Mouse (Mus musculus) liver (tissue): Measurements from ENCODE around the gene Abca4.
A peak's percentile ranks its signal among the peaks of the same experiment; 100 is the strongest.

Experiments used
- DNase-seq: peaks from one replicate; pipeline ENCODE4 v3.0.0-alpha.2; 2020; ENCODE audit warnings: mixed read lengths

Gene Abca4

DNA sequence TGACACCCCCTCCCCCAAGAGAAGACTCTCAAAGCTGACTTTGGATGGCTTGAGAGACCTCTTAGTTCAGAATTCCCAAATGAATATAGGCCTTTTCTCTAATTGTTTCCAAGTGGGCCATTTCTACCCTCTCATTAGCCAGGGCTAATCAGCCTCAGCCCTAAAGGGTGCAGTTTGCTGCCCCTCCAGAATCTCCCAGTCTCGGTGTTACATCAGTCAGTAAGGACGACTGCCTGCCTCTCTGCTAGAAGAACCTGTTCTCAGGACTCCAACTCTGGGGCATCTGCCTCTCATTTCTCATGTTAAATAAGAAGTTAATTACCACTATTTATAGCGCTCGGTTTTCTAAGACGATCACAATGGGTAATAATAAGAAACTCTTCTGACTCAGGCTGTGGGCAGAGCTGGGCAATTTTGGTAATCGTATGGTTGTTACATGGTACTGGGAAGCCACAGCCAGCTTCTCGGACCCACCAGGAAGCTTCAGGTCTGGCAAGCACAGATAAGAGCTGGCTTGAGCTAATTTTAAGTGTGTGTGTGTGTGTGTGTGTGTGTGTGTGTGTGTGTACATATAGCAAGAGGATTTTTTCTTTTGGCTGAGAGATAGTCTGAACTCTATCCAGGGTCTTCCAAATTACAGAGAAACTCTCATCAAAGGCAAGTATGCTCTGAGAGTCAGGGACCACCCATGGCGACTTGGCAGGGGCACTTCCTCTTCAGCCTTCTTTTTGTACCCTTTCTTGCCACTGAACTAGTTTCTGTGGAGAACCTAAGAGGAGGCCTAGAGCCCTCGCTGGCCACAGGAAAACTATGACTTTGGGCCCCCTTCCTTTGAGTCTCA, 67.1 kb downstream of the Abca4 start:
- peak; percentile 81 for DNase-seq

- no peak for DNase-seq
Observed at GRCm38 (mm10) chr3:122118651-122119214, 74.5 kb downstream of the Abca4 start.

GRCm38 (mm10) chr3:122119733-122120132, 75.5 kb downstream of the Abca4 start:
- no peak for DNase-seq

- DNase-seq, result no peak
Observed at GRCm38 (mm10) chr3:122120217-122120616, 76.0 kb downstream of the Abca4 start.

DNA sequence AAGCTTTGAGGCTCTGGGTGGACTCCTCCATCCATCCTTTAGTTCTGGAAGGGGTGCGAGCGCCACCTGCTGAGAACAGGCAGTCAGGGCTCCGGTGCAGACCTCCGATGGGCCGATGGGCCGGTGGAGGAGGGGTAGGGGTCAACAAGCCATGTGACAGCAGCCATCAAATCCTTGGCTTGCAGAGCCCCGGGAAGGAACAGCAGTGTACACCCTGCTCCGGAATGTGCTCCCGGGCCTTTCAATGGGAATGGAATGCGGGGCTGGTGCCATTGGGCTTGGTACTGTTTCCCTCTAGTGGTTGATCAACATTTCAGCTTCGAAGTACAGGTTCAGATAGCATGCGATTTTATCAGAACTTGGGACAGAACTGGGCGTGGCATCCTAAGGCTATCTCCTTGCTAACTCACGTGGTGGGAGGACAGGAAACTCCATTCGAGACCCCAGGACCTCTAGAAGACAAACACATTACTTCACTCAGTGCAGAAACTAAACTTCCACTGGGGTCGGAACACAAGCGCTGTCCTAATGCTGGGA, 78.0 kb downstream of the Abca4 start:
- DNase-seq, result peak; percentile 87

DNA sequence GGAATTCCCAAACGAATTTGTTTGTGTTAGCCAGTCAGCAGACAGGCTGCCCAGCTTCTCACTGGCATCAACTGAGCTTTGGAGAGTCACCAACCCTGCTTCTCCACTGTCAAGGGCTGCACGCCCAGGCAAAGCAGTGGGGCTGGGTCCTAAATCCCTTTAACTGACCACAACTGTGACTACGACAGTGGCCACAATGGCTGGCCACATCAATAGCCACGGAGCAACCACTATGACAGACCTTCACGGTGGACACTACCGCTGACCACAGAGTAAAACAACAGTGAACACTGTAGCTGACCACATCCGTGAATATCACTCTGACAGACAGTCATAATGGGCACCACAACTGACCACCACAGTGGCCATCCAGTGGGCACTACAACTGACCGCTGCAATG, 78.6 kb downstream of the Abca4 start:
- DNase-seq, result no peak

DNA sequence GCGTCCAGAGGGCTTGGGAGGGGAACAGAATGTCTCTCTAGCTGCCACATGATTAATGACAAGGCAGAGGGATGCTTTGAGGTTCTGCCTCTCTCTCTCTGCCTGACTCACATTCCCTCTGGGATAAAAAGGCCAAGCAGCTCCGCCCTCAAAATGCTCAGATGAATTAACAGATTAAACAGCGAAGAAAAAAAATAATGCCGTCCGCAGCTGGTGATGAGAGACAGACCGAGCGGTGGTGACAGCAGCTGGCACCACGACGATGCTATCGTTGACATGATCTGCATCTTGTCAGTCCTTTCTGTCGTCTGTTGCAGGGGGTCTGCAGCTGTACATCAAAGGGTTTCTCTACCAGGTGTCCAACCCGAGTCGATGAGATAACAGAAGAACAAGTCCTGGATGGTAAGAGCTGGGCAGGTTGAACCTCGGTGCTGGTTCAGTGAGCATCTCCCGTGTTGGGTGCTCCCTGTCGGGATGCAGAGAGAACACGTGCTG, 84.8 kb downstream of the Abca4 start:
- no peak for DNase-seq

DNA sequence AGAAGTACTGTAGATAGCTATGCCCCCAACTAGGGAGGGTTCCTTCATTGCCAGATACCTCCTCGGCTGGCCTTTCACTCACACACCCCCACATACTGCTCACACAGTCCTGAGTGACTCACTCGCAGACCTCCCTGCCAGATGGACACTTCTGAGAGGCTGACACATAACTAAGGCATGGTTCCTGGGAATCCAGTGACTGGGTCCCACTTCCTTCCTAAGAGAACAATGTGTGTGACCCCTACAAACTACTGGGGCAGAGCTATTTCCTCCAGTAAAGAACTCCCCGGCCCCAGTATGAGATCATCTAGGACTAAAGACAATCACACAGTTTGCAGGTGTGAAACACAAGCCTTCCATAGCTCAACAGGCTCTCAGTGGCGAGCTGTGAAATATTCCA, 86.5 kb downstream of the Abca4 start:
- no peak for DNase-seq

DNA sequence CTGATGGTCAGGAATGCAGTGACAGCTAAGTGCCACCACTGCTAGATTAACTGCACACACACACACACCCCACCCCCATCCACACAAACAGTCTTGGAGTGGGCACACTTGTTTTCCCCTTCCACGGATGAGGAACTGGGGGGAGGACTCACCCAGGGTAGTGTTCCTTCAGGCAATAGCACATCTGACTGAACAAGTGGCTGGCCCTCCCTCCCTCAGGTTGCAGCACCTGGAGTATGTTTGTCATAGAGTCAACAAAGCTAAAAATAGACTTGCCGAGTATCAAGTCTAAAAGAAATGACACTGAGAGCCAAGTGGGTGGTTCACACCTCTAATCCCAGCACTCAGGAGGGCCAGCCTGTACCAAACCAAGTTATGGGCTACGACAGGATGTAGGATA, 87.4 kb downstream of the Abca4 start:
- no peak for DNase-seq

DNA sequence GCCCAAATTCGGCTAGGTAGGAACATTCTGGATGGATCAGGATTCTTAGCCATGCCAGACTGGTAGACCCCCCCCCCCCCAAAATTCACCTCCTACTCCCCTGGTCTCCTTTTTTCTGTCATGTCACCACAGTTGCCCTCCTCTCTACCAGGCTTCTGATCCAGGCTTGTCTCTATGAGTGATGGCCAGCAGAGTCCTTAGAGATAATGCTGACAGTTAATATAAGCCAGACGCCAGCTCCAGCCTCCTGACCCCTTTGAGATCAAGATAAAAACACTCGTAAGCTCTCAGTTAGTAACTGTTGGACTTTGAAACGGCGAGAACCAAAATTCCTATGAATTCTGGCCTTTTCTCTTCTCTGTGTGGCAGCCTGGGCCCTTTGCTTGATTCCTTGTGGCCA, 89.0 kb downstream of the Abca4 start:
- DNase-seq, result no peak

DNA sequence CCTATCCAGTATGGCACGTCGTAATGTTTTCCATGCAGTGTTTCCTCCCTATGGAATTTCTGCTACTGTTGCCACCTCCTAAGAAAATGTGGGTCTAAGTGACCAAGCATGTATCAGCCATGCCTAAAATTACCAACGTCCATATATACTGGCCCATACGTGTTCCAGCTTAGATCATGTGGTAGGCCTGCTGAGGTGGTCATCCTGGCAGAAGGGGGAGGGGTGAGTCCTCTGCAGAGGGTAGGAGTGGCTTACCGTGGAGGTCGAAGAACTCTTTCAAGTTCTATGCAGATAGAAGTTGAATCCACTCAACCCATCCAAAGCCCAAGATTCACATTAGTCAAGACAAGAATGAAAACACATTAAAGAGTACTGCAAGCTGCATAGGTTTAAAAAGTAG, 89.6 kb downstream of the Abca4 start:
- DNase-seq, result no peak

- peak; percentile 52 for DNase-seq
Observed at GRCm38 (mm10) chr3:122140589-122141400, 96.6 kb downstream of the Abca4 start.

DNA sequence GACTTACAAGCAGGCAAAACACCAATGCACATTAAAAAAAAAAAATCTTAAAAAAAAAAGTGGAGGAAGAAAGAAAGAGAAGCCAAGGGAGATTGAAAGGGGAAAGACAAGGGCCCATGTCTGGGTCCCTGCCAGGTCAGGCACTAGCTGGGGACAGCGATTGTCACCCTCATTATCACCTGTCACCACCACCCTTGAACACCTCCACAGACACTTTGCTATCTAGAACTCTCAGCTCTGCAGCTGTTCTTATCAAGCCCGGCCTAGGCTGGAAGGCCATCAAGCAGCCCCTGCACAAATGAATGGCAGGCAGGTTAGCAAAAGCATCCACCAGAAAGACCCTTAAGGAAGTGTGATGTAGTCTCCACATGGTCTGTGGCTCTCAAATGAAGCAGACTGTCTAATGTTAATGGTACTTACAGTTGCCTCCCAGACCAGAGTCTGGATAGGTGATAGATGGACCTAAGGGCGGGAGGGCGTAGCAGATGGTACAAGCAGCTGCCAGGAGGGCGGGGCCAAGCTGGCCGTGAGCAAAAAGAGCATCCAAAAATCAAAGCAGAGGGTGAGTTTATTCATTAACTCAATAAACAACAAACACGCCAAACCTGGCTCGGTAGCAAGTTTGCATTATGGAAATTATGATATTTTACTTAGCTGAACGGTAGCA, 98.1 kb downstream of the Abca4 start:
- DNase-seq, result peak; percentile 22

DNA sequence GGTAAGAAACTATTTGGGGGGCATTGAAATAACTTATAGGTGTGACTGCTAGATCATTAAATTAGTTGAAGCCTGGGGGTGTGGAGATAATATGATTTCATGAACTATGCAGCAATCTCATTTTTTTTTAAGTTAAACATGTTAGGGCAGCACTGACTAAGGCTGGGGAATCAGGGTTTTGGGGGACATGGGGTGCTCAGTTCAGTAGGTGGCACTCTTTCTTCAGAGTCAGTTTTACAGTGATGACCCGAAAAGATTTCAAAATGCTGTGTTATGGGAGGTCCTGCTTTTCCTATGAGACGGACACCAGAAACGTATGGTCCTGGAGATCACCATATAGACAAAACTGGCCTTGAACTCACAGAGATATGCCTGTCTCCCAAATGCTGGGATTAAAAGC, 99.2 kb downstream of the Abca4 start:
- no peak for DNase-seq

DNA sequence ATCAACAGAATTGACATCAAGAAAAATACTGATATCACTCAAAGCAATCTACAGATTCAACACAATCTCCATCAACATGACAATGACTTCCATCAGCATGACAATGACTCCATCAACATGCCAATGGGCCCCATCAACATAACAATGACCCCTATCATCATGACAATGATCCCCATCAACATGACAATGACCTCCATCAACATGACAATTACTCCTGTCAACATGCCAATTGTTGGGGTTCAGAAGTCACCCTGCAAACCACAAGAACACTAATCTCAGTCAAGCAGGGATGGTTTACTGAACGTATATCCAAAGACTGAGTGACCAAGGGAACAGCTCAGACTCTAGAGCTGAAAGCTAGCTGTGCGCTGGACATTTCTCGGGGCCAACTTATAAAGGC, 101.2 kb downstream of the Abca4 start:
- DNase-seq, result no peak

DNA sequence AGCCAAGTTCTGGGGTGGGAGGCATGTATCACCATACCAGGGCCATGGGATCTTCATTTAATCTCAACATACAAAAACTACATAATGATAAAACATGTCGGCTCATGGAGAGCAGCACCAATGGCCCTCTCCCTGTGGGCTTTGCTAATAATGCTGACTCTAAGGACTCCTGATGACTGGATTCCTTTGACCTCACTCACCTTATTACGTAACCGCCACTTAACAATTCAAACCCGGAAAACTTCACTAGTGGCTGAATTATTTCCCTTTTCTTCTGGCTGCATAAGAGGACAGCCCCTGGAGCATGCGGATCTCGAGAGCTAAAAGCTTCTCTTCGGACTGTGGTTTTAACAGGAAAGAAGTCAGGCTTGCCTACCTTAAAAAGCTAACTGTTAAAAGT, 106.6 kb downstream of the Abca4 start:
- no peak for DNase-seq

DNA sequence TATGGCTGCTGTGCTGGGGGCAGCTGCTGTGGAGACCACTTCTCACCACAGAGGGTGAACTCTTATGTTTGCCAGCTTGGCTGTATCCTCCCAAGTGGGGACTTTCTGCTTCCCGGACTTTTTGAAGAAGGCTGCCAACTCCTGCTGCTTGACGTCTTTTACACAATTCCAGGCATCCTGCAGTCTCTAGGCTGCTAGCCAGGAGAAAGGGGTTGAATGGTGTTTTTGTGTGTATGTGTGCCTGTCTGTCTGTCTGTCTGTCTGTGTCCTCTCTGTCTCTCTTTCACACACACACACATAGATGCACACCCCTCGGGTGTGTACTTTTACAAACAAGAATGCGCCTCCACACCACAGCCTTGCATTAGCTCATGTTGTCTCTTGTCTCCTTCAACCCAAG, 108.2 kb downstream of the Abca4 start:
- no peak for DNase-seq

DNA sequence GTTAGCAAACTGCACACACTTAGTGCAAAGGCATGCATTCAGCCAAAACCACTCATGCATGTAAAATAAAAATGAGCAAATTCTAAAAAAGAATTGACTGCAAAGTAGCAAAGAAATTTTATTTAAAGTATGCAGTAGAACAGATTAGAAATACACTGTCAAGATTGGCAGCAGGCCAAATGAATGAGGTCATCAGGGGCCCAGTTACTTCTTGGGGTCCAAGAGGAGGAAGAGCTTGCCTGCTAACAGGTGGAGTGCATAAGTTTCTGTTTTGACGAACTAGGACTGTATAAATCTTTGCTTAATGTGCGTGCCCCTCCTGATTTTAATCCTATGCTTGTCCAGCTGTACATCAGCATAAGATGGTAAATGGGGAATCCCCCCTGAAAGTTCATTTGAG, 109.8 kb downstream of the Abca4 start:
- DNase-seq, result no peak

DNA sequence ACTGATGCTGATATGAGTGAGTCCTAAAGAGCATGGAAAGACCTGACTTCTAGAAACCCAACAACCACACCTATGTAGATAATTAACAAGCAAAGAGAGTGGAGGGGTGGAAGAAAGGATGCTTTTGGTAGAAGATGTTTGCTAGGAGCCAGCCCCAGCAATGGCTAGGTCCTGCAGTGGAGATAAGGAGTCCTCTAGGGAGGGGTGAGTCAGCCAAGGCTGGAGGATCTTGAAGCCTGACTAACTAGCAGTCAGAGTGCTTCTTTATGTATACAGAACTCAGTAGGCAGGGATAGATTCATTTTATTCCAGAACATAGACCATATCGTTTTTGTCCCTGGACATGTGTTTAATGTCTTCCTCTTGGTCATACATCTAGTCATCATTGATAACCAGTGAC, 115.2 kb downstream of the Abca4 start:
- no peak for DNase-seq

DNA sequence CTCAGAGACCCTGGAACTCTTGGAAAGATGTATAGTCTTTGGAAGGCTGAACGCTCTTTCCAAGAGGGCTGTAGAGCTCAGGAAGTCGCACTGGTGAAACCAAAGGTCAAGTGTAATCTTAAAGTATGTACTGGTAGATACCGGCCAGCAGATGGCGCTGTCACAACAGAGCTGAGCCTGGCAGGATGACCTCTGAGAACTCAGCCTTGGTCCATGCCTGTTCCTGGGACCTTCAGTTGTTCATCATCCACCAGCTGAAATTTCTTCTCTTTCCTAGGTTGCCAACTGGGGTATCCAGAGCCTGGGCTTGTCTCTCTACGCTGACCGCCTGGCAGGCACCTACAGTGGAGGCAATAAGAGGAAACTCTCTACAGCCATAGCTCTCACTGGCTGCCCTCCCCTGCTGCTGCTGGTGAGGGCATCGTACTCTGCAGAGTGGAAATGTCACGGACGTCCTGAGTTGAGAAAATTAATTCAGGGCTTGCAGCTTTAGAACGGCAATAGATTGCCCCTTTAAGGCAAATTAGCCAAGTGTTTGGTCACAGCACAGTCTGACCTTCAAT, 125.5 kb downstream of the Abca4 start:
- peak; percentile 69 for DNase-seq

- DNase-seq, result no peak
Observed at GRCm38 (mm10) chr3:122170621-122171309, 126.5 kb downstream of the Abca4 start.
